Mouse (Mus musculus): ENCODE results near the gene Mecom.

GRCm38 (mm10) chr3:30314955-30315354 lies 232.9 kb downstream of the Mecom start:
- TF ChIP-seq POLR2A (IDR thresholded peaks at IDR 0.05; ENCODE audit: low read depth, low read length) (no peak), CTCF (IDR thresholded peaks at IDR 0.05; ENCODE audit: extremely low read depth, insufficient read depth, insufficient read length, insufficient replicate concordance) (no peak)
